Mouse (Mus musculus) midbrain, postnatal 0 days (tissue): ENCODE data around the gene Cpm. TPM values are rescaled to one million over a fixed set of nuclear protein-coding genes. Genes with fewer than 3 reads are reported as not detected.
"Not testable (repeated sequence)": the region's sequence is repeated elsewhere in the genome, so short reads cannot be mapped to it uniquely, and the experiment has no call there.

ENCODE experiments used
- ATAC-seq: fragments of 200-750 bp; cut with Nextera tagmentation; 2 replicates; pipeline ENCODE4 v1.8.0; 2017; ENCODE audit warnings: moderate number of reproducible peaks, mild to moderate bottlenecking, moderate TSS enrichment, moderate library complexity; ENCODE audit not compliant: low FRiP score
- DNase-seq: peaks from one replicate; pipeline ENCODE4 v3.0.0-alpha.2; 2015; ENCODE audit warnings: low spot score
- H3K27ac ChIP-seq: fragments of 300-500 bp; sonication (generic); 2 replicates; pipeline ENCODE4 v1.5.1; 2014; ENCODE audit warnings: low read depth, mild to moderate bottlenecking, low read length, mixed read lengths
- H3K27me3 ChIP-seq: fragments of 300-500 bp; sonication (generic); 2 replicates; pipeline ENCODE4 v1.6.1; 2014; ENCODE audit warnings: low read length, control low read depth, mixed read lengths; ENCODE audit not compliant: insufficient read depth
- H3K36me3 ChIP-seq: fragments of 300-500 bp; sonication (generic); 2 replicates; pipeline ENCODE4 v1.6.1; 2014; ENCODE audit warnings: low read length, control low read depth, mixed read lengths; ENCODE audit not compliant: insufficient read depth
- H3K4me1 ChIP-seq: fragments of 300-500 bp; sonication (generic); 2 replicates; pipeline ENCODE4 v1.6.1; 2014; ENCODE audit warnings: mild to moderate bottlenecking, control low read depth, antibody characterized with exemption, low read length, mixed read lengths; ENCODE audit not compliant: insufficient read depth
- H3K4me2 ChIP-seq: fragments of 300-500 bp; sonication (generic); 2 replicates; pipeline ENCODE4 v1.6.1; 2014; ENCODE audit warnings: low read depth, mild to moderate bottlenecking, low read length, mixed read lengths; ENCODE audit not compliant: poor library complexity, severe bottlenecking
- H3K4me3 ChIP-seq: fragments of 300-500 bp; sonication (generic); 2 replicates; pipeline ENCODE4 v1.5.1; 2014; ENCODE audit warnings: low read depth, mild to moderate bottlenecking, low read length, moderate library complexity
- H3K9ac ChIP-seq: fragments of 300-500 bp; sonication (generic); replicated peaks from 2 replicates; pipeline ENCODE4 v1.6.1; 2014; ENCODE audit warnings: mild to moderate bottlenecking, low read length, moderate library complexity, mixed read lengths; ENCODE audit not compliant: poor library complexity, severe bottlenecking
- H3K9me3 ChIP-seq: fragments of 300-500 bp; sonication (generic); 2 replicates; pipeline ENCODE4 v1.6.1; 2016; ENCODE audit warnings: low read length, control low read depth
- CTCF ChIP-seq: IDR thresholded peaks from 2 replicates; pipeline ENCODE4 v1.5.1; 2016; ENCODE audit warnings: antibody characterized with exemption, mild to moderate bottlenecking
- WGBS: fragments of 180-500 bp; shearing (Covaris S2); extraction: QIAGEN DNeasy Blood & Tissue Kit; methylation state at CpG from one replicate; pipeline ENCODE4 v1.1.7; 2014; 5-methylcytosine and 5-hydroxymethylcytosine counted together
- polyA plus RNA-seq: library from polyadenylated mRNA; unstranded; fragments of >200 nt; fragmentation: Nextera tagmentation; extraction: Ambion mirVana; gene quantifications from 2 replicates; pipeline ENCODE4 v1.2.1, GENCODE M21; 2015
- total RNA-seq: library from RNA; depleted of rRNA; stranded (reverse); fragments of >200 nt; gene quantifications from 2 replicates; pipeline ENCODE4 v1.2.3, GENCODE M21; 2014

The Cpm gene
- total and polyA plus RNA-seq, 2 experiments from 2014 or later = 3.9 to 7.9 TPM

DNA sequence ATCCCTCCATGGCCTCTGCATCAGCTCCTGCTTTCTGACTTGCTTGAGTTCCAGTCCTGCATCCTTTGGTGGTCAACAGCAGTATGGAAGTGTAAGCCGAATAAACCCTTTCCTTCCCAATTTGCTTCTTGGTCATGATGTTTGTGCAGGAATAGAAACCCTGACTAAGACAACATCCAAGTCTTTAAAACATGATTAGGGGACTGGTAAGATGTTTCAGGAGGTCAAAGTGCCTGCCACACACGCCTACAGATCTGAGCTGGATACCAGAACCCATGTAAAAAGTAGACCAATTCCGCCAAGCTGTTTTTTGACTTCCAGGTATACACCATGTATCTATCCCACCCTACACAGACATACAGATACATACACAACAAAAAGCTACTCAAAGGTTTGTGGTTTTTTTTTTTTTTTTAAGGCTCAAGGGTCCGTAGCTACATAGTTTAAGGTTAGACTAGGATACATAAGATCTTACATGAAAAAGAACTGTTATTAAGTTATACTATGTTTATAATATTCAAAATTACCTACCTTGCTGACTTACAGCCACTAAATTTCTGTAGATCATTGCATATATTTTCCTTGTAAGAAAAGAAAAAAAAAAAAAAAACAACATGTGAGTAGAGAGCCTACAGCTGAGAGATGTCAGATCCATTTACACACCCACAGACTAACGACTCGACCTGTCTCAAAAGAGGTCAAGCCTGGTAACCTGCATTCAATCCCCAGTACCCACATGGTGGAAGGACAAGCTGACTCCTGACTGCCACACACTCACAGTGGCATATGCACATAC lies 71.9 kb downstream of the Cpm start:
- DNase-seq (no peak), ATAC-seq (no peak)
- Histone ChIP-seq H3K9ac (no peak overlapping the region), H3K4me2 (no peak overlapping the region), H3K27ac (no peak overlapping the region), H3K27me3 (no peaks in the 10 kb centered on the region), H3K4me3 (no peak overlapping the region), H3K9me3 (no peaks in the 10 kb centered on the region), H3K4me1 (no peaks in the 10 kb centered on the region; the same call in 1 of the 2 replicates), H3K36me3 (peaks cover 47% of the 10 kb centered on the region)
- WGBS = 92% methylated on average over 6 of the region's 6 CpGs
- no peak for TF ChIP-seq CTCF

- no peak for DNase-seq
- Histone ChIP-seq H3K9me3 (no peaks in the 10 kb centered on the region), H3K27ac (no peak overlapping the region), H3K4me3 (no peak overlapping the region), H3K4me2 (no peak overlapping the region), H3K27me3 (no peaks in the 10 kb centered on the region), H3K36me3 (peaks cover 47% of the 10 kb centered on the region), H3K4me1 (no peaks in the 10 kb centered on the region; the same call in 1 of the 2 replicates), H3K9ac (no peak overlapping the region)
- TF ChIP-seq CTCF = no peak
- no peak for ATAC-seq
- 95% methylated on average over 6 of the region's 6 CpGs for WGBS
Observed at GRCm38 (mm10) chr10:117702024-117702833, 72.9 kb downstream of the Cpm start.

DNA sequence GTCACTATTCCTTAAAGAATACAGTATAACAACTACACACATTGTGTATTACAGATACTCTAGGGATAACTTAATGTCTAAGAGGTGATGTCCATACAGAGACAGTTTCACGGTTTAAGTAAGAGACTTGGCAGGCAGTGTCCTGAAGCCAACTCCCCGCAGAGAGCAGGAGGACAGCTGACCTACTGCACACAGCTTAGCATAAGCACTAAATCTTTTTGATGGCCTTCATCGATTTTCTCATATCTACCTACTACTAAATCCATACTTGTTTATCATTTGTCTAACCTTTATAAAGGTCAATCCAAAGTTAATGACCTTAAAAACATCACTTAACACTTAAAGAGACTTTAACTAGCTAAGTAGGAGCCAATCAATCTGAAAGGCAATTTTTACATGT lies 74.2 kb downstream of the Cpm start:
- Histone ChIP-seq H3K27ac (no peak overlapping the region), H3K4me3 (no peak overlapping the region), H3K9me3 (no peaks in the 10 kb centered on the region), H3K4me2 (no peak overlapping the region), H3K27me3 (no peaks in the 10 kb centered on the region), H3K4me1 (no peaks in the 10 kb centered on the region; the same call in 1 of the 2 replicates), H3K36me3 (peaks cover 38% of the 10 kb centered on the region), H3K9ac (no peak overlapping the region)
- 86% methylated on average over 3 of the region's 3 CpGs for WGBS
- no peak for DNase-seq
- TF ChIP-seq CTCF = no peak
- no peak for ATAC-seq

GRCm38 (mm10) chr10:117704314-117704963 lies 75.1 kb downstream of the Cpm start:
- WGBS = 98% methylated on average over 6 of the region's 6 CpGs
- not testable (repeated sequence) for H3K27ac ChIP-seq, DNase-seq, H3K4me1 ChIP-seq, H3K4me2 ChIP-seq, H3K27me3 ChIP-seq, ATAC-seq, H3K9me3 ChIP-seq, H3K9ac ChIP-seq, H3K4me3 ChIP-seq
- H3K36me3 ChIP-seq = peaks cover 31% of the 10 kb centered on the region

- H3K27me3 ChIP-seq = no peaks in the 10 kb centered on the region
- DNase-seq = no peak
- TF ChIP-seq CTCF = no peak
- WGBS = 96% methylated on average over 6 of the region's 6 CpGs
- ATAC-seq = no peak
- H3K9ac ChIP-seq = no peak overlapping the region
- H3K4me1 ChIP-seq = no peaks in the 10 kb centered on the region; the same call in none of the 2 replicates
- H3K4me2 ChIP-seq = no peak overlapping the region
- H3K36me3 ChIP-seq = peaks cover 27% of the 10 kb centered on the region
- no peak overlapping the region for H3K4me3 ChIP-seq
- H3K9me3 ChIP-seq = no peaks in the 10 kb centered on the region
- no peak overlapping the region for H3K27ac ChIP-seq
Observed at GRCm38 (mm10) chr10:117704964-117705335, 75.7 kb downstream of the Cpm start.
